Mouse (Mus musculus): Measurements from ENCODE around the gene Cdc25a.

DNA sequence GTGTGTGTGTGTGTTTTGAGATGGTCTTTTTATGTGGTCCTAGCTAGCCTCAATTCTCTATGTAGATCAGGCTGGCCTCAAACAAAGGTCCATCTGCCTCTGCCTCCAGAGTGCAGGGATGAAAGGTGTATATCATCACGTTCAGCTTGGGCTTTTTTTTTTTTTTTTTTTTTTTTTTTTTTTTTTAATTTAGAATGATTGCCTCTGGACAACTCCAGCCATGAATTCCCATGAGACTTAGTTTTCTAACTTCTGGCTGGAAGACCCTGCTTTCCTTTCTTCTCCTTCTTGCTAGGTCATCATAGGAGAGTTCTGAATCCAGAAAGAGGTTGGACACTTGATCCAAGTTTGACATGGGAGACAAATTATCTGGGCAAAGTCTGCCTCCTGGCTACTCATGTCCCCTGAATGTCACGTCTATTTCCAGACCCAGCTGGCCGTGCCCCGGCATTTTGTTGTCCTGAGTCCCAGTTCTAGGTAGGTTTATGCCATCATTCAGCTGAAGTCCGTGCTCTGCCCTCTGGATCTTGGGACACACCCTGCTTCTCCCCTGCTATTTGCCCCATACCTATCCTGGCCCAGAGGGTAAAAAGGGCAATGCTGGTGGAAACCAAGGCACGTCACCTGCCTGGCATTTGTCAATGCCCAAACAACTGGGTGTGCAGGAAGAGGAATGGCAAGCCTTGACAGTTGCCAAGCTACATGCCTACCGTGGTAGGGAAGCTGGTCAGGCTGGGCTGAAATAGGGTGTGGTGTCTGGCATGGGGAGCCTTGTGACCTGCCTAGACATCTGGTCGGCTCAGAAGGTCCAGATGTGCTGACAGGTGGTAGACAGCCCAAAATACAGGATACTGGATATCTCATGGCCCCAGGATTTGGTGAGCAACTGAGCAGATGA lies 21.1 kb downstream of the Cdc25a start:
- TF ChIP-seq POLR2A (IDR thresholded peaks at IDR 0.05; ENCODE audit: borderline replicate concordance, extremely low read depth, insufficient read depth, insufficient read length, poor library complexity, severe bottlenecking) (no peak), CTCF (IDR thresholded peaks at IDR 0.05; ENCODE audit: borderline replicate concordance, extremely low read depth, insufficient read depth, insufficient read length) (no peak)
